Mouse (Mus musculus) embryo, embryonic 9.5 days (tissue): ENCODE measurements at regions not wholly inside any gene's neighbourhood (a gene's known extent, or its start where the extent isn't known, plus 50 kb on each side); places are given as distances from the start of the nearest gene placed in this dataset.

ENCODE experiments used
- DNase-seq: peaks from one replicate; pipeline ENCODE4 v3.0.0-alpha.2; 2017; ENCODE audit errors: extremely low spot score

- no peak for DNase-seq
These were observed 113.4 kb upstream of the C1qtnf3 start for GRCm38 (mm10) chr15:10838584-10839288.

- no peak for DNase-seq
These were observed 111.5 kb upstream of the C1qtnf3 start for GRCm38 (mm10) chr15:10840621-10841034.

- DNase-seq, result no peak
These were observed 109.0 kb upstream of the C1qtnf3 start for GRCm38 (mm10) chr15:10843060-10843695.

- no peak for DNase-seq
These were observed 105.4 kb upstream of the C1qtnf3 start for GRCm38 (mm10) chr15:10846722-10847121.

GRCm38 (mm10) chr15:10864004-10864775 lies 87.9 kb upstream of the C1qtnf3 start:
- no peak for DNase-seq

GRCm38 (mm10) chr15:10865109-10865508 lies 87.0 kb upstream of the C1qtnf3 start:
- DNase-seq, result no peak

- no peak for DNase-seq
These were observed 85.3 kb upstream of the C1qtnf3 start for GRCm38 (mm10) chr15:10866794-10867193.

- no peak for DNase-seq
These were observed 84.0 kb upstream of the C1qtnf3 start for GRCm38 (mm10) chr15:10868115-10868514.

GRCm38 (mm10) chr15:10868716-10869585 lies 83.2 kb upstream of the C1qtnf3 start:
- DNase-seq, result peak; percentile 17

- DNase-seq, result peak; percentile 21
These were observed 82.3 kb upstream of the C1qtnf3 start for GRCm38 (mm10) chr15:10869879-10870278.

GRCm38 (mm10) chr15:10872322-10872967 lies 79.7 kb upstream of the C1qtnf3 start:
- peak; percentile 40 for DNase-seq

GRCm38 (mm10) chr15:10876328-10876727 lies 75.8 kb upstream of the C1qtnf3 start:
- DNase-seq, result no peak

GRCm38 (mm10) chr15:10881726-10882125 lies 70.4 kb upstream of the C1qtnf3 start:
- DNase-seq, result no peak

GRCm38 (mm10) chr15:10887990-10888389 lies 64.1 kb upstream of the C1qtnf3 start:
- DNase-seq, result no peak

GRCm38 (mm10) chr15:10890220-10890921 lies 61.8 kb upstream of the C1qtnf3 start:
- DNase-seq, result no peak

- DNase-seq, result peak; percentile 4
These were observed 53.8 kb upstream of the C1qtnf3 start for GRCm38 (mm10) chr15:10898309-10898708.

- DNase-seq, result no peak
These were observed 53.2 kb upstream of the C1qtnf3 start for GRCm38 (mm10) chr15:10898715-10899486.

GRCm38 (mm10) chr15:10899904-10900303 lies 52.2 kb upstream of the C1qtnf3 start:
- DNase-seq, result no peak

- DNase-seq, result peak; percentile 15
These were observed 51.1 kb upstream of the C1qtnf3 start for GRCm38 (mm10) chr15:10901075-10901474.
